Mouse (Mus musculus) midbrain, embryonic 11.5 days (tissue): Measurements from ENCODE around the gene Spta1. TPM values are rescaled to one million over a fixed set of nuclear protein-coding genes. Genes with fewer than 3 reads are reported as not detected.

Source experiments
- ATAC-seq: fragments of 200-750 bp; cut with Nextera tagmentation; 2 replicates; pipeline ENCODE4 v1.8.0; 2017; ENCODE audit warnings: moderate TSS enrichment, moderate library complexity; ENCODE audit not compliant: low FRiP score
- DNase-seq: peaks from one replicate; pipeline ENCODE4 v3.0.0; 2015; ENCODE audit warnings: low spot score; ENCODE audit errors: missing footprints
- H3K27ac ChIP-seq: fragments of 300-500 bp; sonication (generic); 2 replicates; pipeline ENCODE4 v1.5.1; 2014; ENCODE audit warnings: low read depth, low read length
- H3K27me3 ChIP-seq: fragments of 300-500 bp; sonication (generic); 2 replicates; pipeline ENCODE4 v1.6.1; 2014; ENCODE audit warnings: mild to moderate bottlenecking, low read length, moderate library complexity, mixed read lengths; ENCODE audit not compliant: control insufficient read depth, insufficient read depth
- H3K36me3 ChIP-seq: fragments of 300-500 bp; sonication (generic); 2 replicates; pipeline ENCODE4 v1.6.1; 2014; ENCODE audit warnings: mild to moderate bottlenecking, low read length, moderate library complexity, mixed read lengths; ENCODE audit not compliant: control insufficient read depth, insufficient read depth
- H3K4me1 ChIP-seq: fragments of 300-500 bp; sonication (generic); 2 replicates; pipeline ENCODE4 v1.6.1; 2014; ENCODE audit warnings: low read length; ENCODE audit not compliant: control insufficient read depth, insufficient read depth
- H3K4me2 ChIP-seq: fragments of 300-500 bp; sonication (generic); 2 replicates; pipeline ENCODE4 v1.6.1; 2014; ENCODE audit warnings: mild to moderate bottlenecking, moderate library complexity
- H3K4me3 ChIP-seq: fragments of 300-500 bp; sonication (generic); 2 replicates; pipeline ENCODE4 v1.5.1; 2014; ENCODE audit warnings: low read depth, low read length
- H3K9ac ChIP-seq: fragments of 300-500 bp; sonication (generic); 2 replicates; pipeline ENCODE4 v1.6.1; 2014; ENCODE audit warnings: low read length
- H3K9me3 ChIP-seq: fragments of 300-500 bp; sonication (generic); 2 replicates; pipeline ENCODE4 v1.6.1; 2016; ENCODE audit warnings: low read length; ENCODE audit not compliant: control insufficient read depth
- WGBS: fragments of 180-500 bp; shearing (Covaris S2); extraction: QIAGEN DNeasy Blood & Tissue Kit; methylation state at CpG from one replicate; pipeline ENCODE4 v1.1.7; 2014; 5-methylcytosine and 5-hydroxymethylcytosine counted together
- polyA plus RNA-seq: library from polyadenylated mRNA; unstranded; fragments of >200 nt; fragmentation: Nextera tagmentation; extraction: Ambion mirVana; gene quantifications from 2 replicates; pipeline ENCODE4 v1.2.1, GENCODE M21; 2014

Gene Spta1
- polyA plus RNA-seq, 1 experiment from 2014 or later: 2.1 TPM

DNA sequence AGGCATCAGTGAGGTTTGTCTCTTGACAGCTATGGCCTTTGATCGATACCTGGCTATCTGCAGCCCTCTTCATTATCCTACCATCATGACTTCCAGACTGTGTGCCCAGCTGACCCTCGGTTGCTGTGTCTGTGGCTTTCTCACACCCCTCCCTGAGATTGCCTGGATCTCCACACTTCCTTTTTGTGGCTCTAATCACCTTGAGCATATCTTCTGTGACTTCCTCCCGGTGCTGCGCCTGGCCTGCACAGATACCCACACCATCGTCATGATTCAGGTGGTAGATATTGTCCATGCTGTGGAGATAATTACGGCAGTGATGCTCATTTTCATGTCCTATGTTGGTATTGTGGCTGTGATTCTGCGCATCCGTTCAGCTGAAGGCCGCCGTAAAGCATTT lies 13.5 kb upstream of the Spta1 start:
- H3K9me3 ChIP-seq: no peaks in the 10 kb centered on the region
- no peaks in the 10 kb centered on the region for H3K4me1 ChIP-seq
- no peaks in the 10 kb centered on the region for H3K36me3 ChIP-seq
- DNase-seq: no peak
- no peak overlapping the region for H3K4me2 ChIP-seq
- H3K4me3 ChIP-seq: no peak overlapping the region
- H3K27ac ChIP-seq: no peak overlapping the region
- H3K27me3 ChIP-seq: no peaks in the 10 kb centered on the region
- no peak for ATAC-seq
- WGBS: 93% methylated on average over 10 of the region's 10 CpGs
- no peak overlapping the region for H3K9ac ChIP-seq

DNA sequence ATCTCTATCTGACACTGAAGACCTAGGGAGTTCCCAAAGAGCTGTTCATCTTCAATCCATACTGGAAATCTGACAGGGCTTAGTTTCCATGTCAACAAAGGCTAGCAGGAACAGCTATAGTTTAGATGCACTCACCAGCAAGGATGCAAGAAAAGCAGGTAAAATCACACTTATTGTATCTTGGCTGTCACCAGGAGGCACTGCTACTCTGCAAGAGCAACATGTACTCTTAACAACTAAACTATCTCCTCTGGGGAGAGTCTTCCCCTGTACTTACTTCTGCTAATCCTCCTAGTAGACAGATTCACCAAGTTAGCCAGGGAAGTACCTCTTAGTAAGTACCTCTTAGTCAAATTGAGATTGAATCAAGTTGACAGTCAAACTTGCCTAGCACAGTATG lies 3.6 kb upstream of the Spta1 start:
- no peak overlapping the region for H3K27ac ChIP-seq
- H3K9ac ChIP-seq: no peak overlapping the region
- H3K4me3 ChIP-seq: no peak overlapping the region
- no peaks in the 10 kb centered on the region for H3K27me3 ChIP-seq
- ATAC-seq (no peak), DNase-seq (no peak)
- H3K4me1 ChIP-seq: peaks cover 2% of the 10 kb centered on the region; the same call in 1 of the 2 replicates
- no peak overlapping the region for H3K4me2 ChIP-seq
- H3K9me3 ChIP-seq: no peaks in the 10 kb centered on the region
- H3K36me3 ChIP-seq: no peaks in the 10 kb centered on the region

DNA sequence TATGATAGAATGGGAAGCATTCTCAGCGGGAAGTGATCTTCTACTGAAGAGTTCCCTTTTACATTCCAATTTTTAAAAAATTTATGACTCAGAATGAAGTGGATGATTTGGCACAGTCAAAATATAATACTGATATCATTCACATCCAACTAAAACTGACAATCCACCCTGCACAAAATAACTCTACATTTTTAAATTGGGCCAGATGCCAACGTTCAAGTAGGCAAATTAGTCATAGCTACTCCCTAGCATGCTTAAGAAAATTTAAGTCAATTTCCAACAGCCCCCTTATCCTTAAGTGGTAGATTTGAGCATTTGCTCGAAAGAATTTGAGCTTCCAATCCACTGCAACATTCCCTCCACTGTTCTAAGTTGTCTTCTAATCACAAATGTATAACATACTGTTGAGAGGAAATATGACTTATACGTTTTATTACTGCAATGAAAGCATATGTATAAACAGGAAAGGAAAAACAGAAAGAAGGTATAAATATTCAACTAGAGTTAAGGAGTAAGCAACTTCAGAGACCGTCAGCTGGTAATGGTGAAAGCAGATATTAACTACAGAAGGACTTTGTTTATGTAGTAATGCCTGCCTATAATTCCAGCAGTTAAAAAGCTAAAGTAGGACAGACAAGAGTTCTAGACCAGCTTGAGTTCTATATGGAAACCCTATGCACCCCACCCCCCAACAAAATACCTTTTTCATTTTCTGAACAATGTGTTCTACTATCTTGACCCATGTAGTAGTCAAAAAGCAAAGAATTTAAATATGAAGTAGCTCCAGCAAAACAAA lies 1.7 kb upstream of the Spta1 start:
- H3K9me3 ChIP-seq: no peaks in the 10 kb centered on the region
- whole genome bisulfite sequencing: 88% methylated on average over 5 of the region's 5 CpGs
- no peak overlapping the region for H3K4me2 ChIP-seq
- no peak for ATAC-seq
- H3K4me1 ChIP-seq: peaks cover 2% of the 10 kb centered on the region; the same call in 1 of the 2 replicates
- H3K36me3 ChIP-seq: no peaks in the 10 kb centered on the region
- no peak overlapping the region for H3K4me3 ChIP-seq
- no peaks in the 10 kb centered on the region for H3K27me3 ChIP-seq
- DNase-seq: no peak
- no peak overlapping the region for H3K9ac ChIP-seq
- H3K27ac ChIP-seq: no peak overlapping the region

DNA sequence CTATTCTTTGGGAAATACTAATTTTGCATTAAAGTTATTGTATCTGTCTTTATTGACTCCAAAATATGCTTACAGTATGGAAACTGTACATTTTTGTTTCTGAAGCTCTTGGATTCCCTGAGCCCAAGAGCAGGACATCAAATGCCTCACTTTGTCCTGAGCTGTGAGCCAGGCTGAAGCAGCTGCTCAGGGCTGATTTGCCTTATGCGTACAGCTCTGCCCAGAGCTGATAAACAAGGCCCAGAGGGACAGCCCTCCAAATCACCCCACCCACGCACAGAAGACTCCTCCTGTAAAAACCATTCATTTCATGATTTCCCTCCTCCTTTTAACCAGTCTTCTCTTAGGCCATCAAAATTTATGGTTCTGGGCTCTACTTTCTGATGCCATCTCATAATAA lies 1.0 kb upstream of the Spta1 start:
- Histone ChIP-seq H3K9ac (no peak overlapping the region), H3K27me3 (no peaks in the 10 kb centered on the region), H3K27ac (no peak overlapping the region), H3K9me3 (no peaks in the 10 kb centered on the region), H3K4me2 (no peak overlapping the region), H3K36me3 (no peaks in the 10 kb centered on the region), H3K4me3 (no peak overlapping the region), H3K4me1 (peaks cover 2% of the 10 kb centered on the region; the same call in 1 of the 2 replicates)
- peak; percentile 75 for ATAC-seq
- DNase-seq: no peak
- WGBS: 65% methylated on average over 2 of the region's 2 CpGs

GRCm38 (mm10) chr1:174204699-174205098 lies 32.1 kb downstream of the Spta1 start:
- no peaks in the 10 kb centered on the region for H3K9me3 ChIP-seq
- no peak overlapping the region for H3K4me3 ChIP-seq
- no peak for ATAC-seq
- no peak for DNase-seq
- no peaks in the 10 kb centered on the region for H3K27me3 ChIP-seq
- no peaks in the 10 kb centered on the region for H3K36me3 ChIP-seq
- no peak overlapping the region for H3K27ac ChIP-seq
- no peaks in the 10 kb centered on the region for H3K4me1 ChIP-seq
- H3K9ac ChIP-seq: no peak overlapping the region
- H3K4me2 ChIP-seq: no peak overlapping the region
- 86% methylated on average over 7 of the region's 7 CpGs for WGBS

GRCm38 (mm10) chr1:174212286-174212685 lies 39.7 kb downstream of the Spta1 start:
- no peak overlapping the region for H3K4me2 ChIP-seq
- no peaks in the 10 kb centered on the region for H3K9me3 ChIP-seq
- 78% methylated on average over 5 of the region's 5 CpGs for WGBS
- H3K27me3 ChIP-seq: no peaks in the 10 kb centered on the region
- DNase-seq: no peak
- H3K36me3 ChIP-seq: no peaks in the 10 kb centered on the region
- no peak overlapping the region for H3K9ac ChIP-seq
- H3K4me1 ChIP-seq: no peaks in the 10 kb centered on the region
- no peak overlapping the region for H3K4me3 ChIP-seq
- H3K27ac ChIP-seq: no peak overlapping the region
- ATAC-seq: no peak

GRCm38 (mm10) chr1:174215270-174216038 lies 42.9 kb downstream of the Spta1 start:
- Histone ChIP-seq H3K9me3 (no peaks in the 10 kb centered on the region), H3K4me1 (no peaks in the 10 kb centered on the region), H3K4me3 (no peak overlapping the region), H3K27ac (no peak overlapping the region), H3K9ac (no peak overlapping the region), H3K4me2 (no peak overlapping the region), H3K36me3 (no peaks in the 10 kb centered on the region), H3K27me3 (no peaks in the 10 kb centered on the region)
- 87% methylated on average over 8 of the region's 8 CpGs for WGBS
- no peak for ATAC-seq
- DNase-seq: no peak

- H3K4me2 ChIP-seq: no peak overlapping the region
- no peaks in the 10 kb centered on the region for H3K36me3 ChIP-seq
- no peaks in the 10 kb centered on the region for H3K9me3 ChIP-seq
- no peaks in the 10 kb centered on the region for H3K27me3 ChIP-seq
- H3K4me3 ChIP-seq: no peak overlapping the region
- no peak overlapping the region for H3K9ac ChIP-seq
- ATAC-seq (no peak), DNase-seq (no peak)
- no peak overlapping the region for H3K27ac ChIP-seq
- H3K4me1 ChIP-seq: no peaks in the 10 kb centered on the region
- 94% methylated on average over 7 of the region's 8 CpGs for WGBS
These were observed 44.1 kb downstream of the Spta1 start for GRCm38 (mm10) chr1:174216528-174217204.

- no peak for ATAC-seq
- Histone ChIP-seq H3K4me3 (no peak overlapping the region), H3K27me3 (no peaks in the 10 kb centered on the region), H3K9me3 (no peaks in the 10 kb centered on the region), H3K36me3 (no peaks in the 10 kb centered on the region), H3K27ac (no peak overlapping the region), H3K4me2 (no peak overlapping the region), H3K4me1 (no peaks in the 10 kb centered on the region), H3K9ac (no peak overlapping the region)
- WGBS: 92% methylated on average over 4 of the region's 4 CpGs
- no peak for DNase-seq
These were observed 67.3 kb downstream of the Spta1 start for GRCm38 (mm10) chr1:174239916-174240315.
